Mouse (Mus musculus): ENCODE data around the gene Gse1.

Gene Gse1

DNA sequence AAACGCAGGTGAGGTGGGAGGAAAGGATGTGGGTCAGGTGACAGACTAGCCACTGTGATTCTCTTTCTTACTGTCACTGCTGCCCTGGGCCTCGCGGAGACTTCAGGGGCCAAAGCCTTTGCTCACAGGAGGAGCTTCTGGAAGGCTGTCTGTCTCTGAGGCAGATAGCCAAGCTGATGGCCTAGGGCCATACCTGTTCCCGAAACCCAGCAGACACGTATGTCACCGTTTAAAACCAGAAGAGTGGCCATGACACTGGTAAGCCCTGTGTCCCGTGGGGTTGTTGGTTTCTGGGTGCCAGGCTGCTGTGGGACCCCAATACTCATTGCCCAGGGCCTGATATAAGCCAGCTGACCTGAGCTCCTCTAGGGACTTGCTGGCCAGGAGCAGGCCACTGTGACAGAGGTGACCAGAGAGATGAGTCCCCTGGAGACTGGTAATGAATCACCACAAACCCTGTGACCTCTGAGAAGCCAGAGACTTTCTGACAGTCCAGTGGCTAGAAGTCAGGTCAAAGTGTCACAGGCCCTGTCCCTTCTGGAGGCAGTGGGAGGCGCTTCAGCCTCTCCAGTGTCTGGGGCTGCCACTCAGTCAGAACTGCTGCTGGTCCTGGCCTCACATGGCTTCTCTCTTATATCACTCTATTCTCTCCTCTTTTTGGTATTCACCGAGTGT lies 253.9 kb downstream of the Gse1 start:
- no peak for DNase-seq (ENCODE audit: low spot score in 2 of 2)

- DNase-seq (ENCODE audit: low spot score in 2 of 2) = peak; percentile 68 to 75
These were observed 256.2 kb downstream of the Gse1 start for GRCm38 (mm10) chr8:120484460-120484859.

DNA sequence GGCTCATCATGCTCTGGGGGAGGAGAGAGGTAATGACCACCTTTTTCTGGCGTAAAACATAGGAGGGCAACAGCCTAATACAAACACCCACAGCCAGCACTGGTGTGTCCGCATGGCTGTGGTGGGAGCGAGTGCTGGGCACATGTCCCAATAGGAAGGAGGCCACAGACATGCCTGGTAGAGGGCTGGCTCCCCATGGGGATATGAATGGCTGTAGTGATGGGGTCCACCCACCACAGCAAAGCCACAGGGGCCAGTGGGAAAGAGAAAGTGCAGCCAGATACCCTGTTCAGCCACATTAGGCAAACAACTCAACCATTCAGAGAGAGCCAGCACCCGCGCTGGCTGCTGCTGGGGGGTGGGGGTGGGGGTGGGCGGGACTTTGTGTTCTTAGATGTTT lies 256.9 kb downstream of the Gse1 start:
- peak; percentile 67 to 70 for DNase-seq (ENCODE audit: low spot score in 2 of 2)

GRCm38 (mm10) chr8:120485551-120486476 lies 257.6 kb downstream of the Gse1 start:
- DNase-seq (ENCODE audit: low spot score in 2 of 2) = peak in 1 of 2 experiments; percentile 37

- DNase-seq (ENCODE audit: low spot score in 2 of 2) = peak; percentile 80
These were observed 258.5 kb downstream of the Gse1 start for GRCm38 (mm10) chr8:120486477-120487376.

GRCm38 (mm10) chr8:120487377-120487728 lies 259.1 kb downstream of the Gse1 start:
- no peak for DNase-seq (ENCODE audit: low spot score in 2 of 2)

GRCm38 (mm10) chr8:120487729-120488510 lies 259.7 kb downstream of the Gse1 start:
- peak; percentile 84 to 85 for DNase-seq (ENCODE audit: low spot score in 2 of 2)

DNA sequence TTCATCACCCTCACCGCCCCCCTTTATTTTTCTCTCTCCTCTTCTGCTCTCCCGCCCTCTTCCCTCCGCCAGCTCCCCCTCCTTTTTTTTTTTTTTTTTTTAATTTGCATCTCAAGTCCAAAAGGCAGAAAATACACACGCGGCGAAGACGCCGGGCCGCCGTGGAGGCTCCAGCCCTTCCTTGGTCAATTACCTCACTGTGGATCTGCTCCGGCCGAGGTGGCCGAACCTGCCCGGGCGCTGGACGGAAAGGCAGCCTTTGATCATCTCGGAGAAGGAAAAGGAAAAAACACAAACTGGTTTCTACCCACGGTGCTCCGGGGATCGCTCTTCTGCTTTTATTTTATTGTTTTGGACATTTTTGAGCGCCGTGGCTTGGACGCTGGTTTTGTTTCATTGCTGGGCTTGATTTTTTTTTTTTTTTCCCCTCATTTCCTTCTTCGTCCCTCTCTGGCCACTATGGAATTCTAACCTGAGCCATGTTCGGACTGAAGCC lies 260.4 kb downstream of the Gse1 start:
- peak in 1 of 2 experiments; percentile 59 for DNase-seq (ENCODE audit: low spot score in 2 of 2)

DNA sequence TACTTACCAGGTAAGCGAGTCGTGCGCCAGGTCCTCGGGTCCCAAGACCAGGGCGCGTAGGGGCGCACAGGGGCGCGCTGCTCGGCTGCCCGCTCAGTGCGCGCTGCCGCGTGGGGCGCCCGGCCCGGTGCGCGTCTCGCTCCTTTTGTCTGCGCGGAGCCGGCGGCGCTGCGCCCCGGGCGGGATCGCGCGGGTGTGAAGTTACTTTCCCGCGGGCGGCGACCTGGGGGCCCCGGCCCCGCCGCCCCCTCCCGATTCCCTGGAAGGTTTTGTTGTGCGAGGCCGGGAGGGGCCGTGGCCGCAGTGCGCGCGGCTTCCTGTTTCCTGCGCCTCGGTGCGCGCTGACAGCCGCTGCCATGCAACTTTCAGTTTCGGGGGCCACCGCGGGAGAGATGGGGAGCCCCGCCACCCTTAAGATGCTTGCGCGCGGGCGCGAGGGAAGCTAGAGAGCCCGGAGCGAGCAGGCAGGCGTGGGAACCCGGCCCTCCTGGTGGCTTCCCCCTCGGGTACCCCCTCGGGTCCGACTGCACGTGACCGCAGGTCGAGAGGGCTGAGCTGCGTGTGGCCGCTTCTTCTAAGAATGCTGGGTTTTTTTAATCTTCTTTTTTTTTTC lies 261.0 kb downstream of the Gse1 start:
- peak; percentile 66 to 72 for DNase-seq (ENCODE audit: low spot score in 2 of 2)

- DNase-seq (ENCODE audit: low spot score in 2 of 2) = peak in 1 of 2 experiments; percentile 41
These were observed 261.6 kb downstream of the Gse1 start for GRCm38 (mm10) chr8:120489771-120490281.

GRCm38 (mm10) chr8:120490354-120491141 lies 262.3 kb downstream of the Gse1 start:
- no peak for DNase-seq (ENCODE audit: low spot score in 2 of 2)

DNA sequence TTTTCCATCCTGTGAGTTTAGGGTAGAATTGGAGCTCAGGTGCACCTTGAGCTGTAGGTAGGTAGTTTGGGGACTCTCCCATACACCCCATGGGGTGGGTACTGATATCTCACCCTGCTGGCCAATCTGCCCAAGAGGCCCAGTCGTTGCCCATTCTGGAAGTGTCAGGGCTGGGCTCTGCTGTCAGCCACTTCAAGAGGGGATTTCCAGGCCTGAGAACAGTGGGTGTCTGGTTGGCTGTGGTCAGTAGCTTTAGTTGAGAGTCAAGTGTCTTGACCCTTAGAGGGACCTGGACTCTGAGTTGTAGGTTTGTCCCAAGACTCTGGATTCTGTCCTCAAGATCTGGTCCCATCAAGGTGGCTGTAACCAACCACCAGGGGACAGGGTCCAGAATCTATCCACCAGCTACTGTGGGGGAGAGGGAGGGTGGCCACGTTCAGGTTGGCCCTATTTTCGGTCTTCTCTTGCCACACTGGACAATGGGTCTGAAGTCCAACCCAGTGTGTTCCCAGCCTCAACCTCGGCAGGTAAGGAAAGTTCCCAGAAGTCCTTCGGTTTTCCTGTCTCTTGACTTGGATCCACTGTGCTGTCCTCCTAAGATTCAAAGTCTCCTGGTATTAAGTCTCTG lies 263.0 kb downstream of the Gse1 start:
- no peak for DNase-seq (ENCODE audit: low spot score in 2 of 2)

DNA sequence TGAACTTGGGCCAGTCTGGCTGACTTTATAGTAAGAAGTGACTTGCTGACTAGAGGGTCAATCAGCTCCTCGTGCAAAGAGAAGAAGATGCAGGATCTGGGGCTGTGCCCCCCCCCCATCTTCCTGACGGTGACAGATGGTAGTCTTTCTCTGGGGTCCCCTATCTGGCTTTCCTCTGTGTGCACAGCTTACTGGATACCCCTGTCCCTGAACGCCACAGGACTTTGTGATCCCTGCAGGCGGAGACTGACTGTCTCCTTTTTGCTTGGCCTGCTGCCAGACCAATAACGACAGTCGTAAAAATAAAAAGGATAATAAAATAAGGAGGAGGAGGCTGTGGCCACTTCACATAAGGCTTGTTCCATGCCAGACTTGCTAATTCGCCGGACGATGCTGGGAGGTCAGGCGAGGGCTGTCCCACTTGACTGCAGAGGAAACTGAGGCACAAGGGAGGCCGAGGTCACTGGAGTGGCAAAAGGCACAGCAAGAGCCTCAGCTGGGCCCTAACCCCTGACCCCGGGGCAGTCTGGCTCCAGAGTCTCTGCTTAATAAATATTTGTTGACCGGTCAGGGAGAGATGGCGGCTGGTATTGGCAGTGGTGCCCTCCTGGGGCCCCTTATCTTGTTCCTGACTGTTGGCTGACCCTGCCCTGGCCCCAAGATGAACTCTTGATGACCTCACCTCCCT lies 264.1 kb downstream of the Gse1 start:
- no peak for DNase-seq (ENCODE audit: low spot score in 2 of 2)

GRCm38 (mm10) chr8:120492881-120493220 lies 264.6 kb downstream of the Gse1 start:
- no peak for DNase-seq (ENCODE audit: low spot score in 2 of 2)

GRCm38 (mm10) chr8:120493508-120494464 lies 265.5 kb downstream of the Gse1 start:
- no peak for DNase-seq (ENCODE audit: low spot score in 2 of 2)

DNA sequence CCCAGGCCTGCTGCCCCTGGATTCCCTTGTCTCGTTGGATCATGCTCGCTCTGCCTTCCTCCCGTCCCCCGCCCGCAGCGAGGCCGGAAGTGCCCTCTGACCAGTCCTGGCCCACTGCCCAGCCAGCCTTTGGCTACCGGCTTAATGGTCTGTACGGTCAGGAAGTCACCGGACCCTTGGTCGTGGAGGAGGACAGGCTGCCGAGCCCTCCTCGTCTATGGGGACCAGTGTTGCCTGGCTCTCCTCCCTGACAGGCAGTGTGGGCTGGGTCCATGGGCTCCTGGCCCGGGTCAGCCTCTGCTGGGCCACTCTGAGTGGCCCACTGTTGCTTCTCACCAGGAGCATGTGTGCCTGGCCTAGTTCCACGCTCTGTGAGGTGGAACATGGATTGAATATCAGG lies 266.6 kb downstream of the Gse1 start:
- DNase-seq (ENCODE audit: low spot score in 2 of 2) = peak; percentile 71 to 82

GRCm38 (mm10) chr8:120495461-120495860 lies 267.2 kb downstream of the Gse1 start:
- DNase-seq (ENCODE audit: low spot score in 2 of 2) = no peak

Measured in right cerebral cortex, postnatal 10 days (tissue).